Mouse (Mus musculus): Measurements from ENCODE around the gene Gm29289. TPM values are rescaled to one million over a fixed set of nuclear protein-coding genes. Genes with fewer than 3 reads are reported as not detected.
"Not testable (repeated sequence)": the region's sequence is repeated elsewhere in the genome, so short reads cannot be mapped to it uniquely, and the experiment has no call there.

Gm29289 gene
- not detected for total RNA-seq (2021)

GRCm38 (mm10) chrY:2932282-2932681 lies at the start of gene Gm29289:
TSS of gene Gm29289 (plus strand) at chrY:2932582.
- not testable (repeated sequence) for DNase-seq

DNA sequence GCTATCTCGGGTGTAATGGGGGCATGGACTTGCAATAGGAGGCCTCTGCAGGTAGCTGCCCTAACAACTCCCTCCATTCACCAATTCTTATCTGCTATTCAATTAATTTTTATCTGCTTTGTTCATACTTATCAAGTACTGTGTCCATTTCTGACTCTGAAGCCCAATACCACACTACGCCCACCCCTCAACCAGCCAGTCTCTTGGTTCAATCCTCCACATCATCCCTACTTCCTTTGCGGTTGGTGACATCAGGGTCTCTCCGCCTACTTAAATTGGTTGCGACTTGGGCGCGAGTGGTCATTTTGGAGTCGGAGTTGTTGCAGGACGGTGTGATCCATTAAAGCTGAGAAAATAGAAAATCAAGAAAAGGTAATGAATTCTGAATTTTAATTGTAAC lies 31.7 kb upstream of the Gm29289 start, which contains the start of gene Gm10352:
Gene Gm10352 (plus strand): TSS at position 301 of the 400 bp plus-strand sequence.
- not testable (repeated sequence) for DNase-seq

Other genes starting within 250 kb of the Gm29289 start
- not detected for gene H2al2b, start 211.9 kb upstream of the Gm29289 start, total RNA-seq (2021)
- not detected for gene Gm4064, start 136.4 kb upstream of the Gm29289 start, total RNA-seq (2021)
- gene Rbmy, start 101.9 kb upstream of the Gm29289 start, total RNA-seq (2021): not detected
- gene Gm10256, start 101.9 kb upstream of the Gm29289 start, total RNA-seq (2021): not detected
- gene Gm10352, start 31.6 kb upstream of the Gm29289 start, total RNA-seq (2021): not detected